Mouse (Mus musculus) olfactory bulb, adult 2 months (tissue): ENCODE data around the gene Mgat4a. TPM values are rescaled to one million over a fixed set of nuclear protein-coding genes. Genes with fewer than 3 reads are reported as not detected.
"Not testable (repeated sequence)": the region's sequence is repeated elsewhere in the genome, so short reads cannot be mapped to it uniquely, and the experiment has no call there.

Experiments
- H3K27ac ChIP-seq: fragments of 200-500 bp; 2 replicates; pipeline ENCODE4 v1.5.1; 2012; ENCODE audit warnings: low read depth, low read length; ENCODE audit not compliant: insufficient read depth
- H3K4me1 ChIP-seq: fragments of 200-500 bp; 2 replicates; pipeline ENCODE4 v1.6.1; 2012; ENCODE audit warnings: low read length; ENCODE audit not compliant: control insufficient read depth, insufficient read depth
- H3K4me3 ChIP-seq: fragments of 200-500 bp; 2 replicates; pipeline ENCODE4 v1.5.1; 2012; ENCODE audit warnings: mild to moderate bottlenecking, low read depth, low read length, moderate library complexity; ENCODE audit not compliant: insufficient read depth
- CTCF ChIP-seq: fragments of 200-500 bp; IDR thresholded peaks from 2 replicates; pipeline ENCODE4 v1.5.1; 2012; ENCODE audit warnings: low read depth, mild to moderate bottlenecking, low read length, moderate library complexity; ENCODE audit not compliant: insufficient read depth
- POLR2A ChIP-seq: fragments of 200-500 bp; IDR thresholded peaks from 2 replicates; pipeline ENCODE4 v1.6.1; 2012; ENCODE audit warnings: mild to moderate bottlenecking, low read depth, low read length, moderate library complexity; ENCODE audit not compliant: insufficient read depth
- WGBS: fragments of 180-500 bp; shearing (Covaris S2); methylation state at CpG from one replicate; pipeline ENCODE4 v1.1.7; 2018; 5-methylcytosine and 5-hydroxymethylcytosine counted together
- polyA plus RNA-seq: library from polyadenylated mRNA; stranded (reverse); fragments of >200 nt; gene quantifications from 2 replicates; pipeline ENCODE4 v1.2.4, GENCODE M21; 2012; ENCODE audit warnings: low replicate concordance; ENCODE audit not compliant: missing spikeins, insufficient read depth, insufficient read length

Gene Mgat4a
- polyA plus RNA-seq, 1 experiment = not detected

GRCm38 (mm10) chr1:37503656-37504055 is 37.2 kb downstream of the Mgat4a start:
- TF ChIP-seq CTCF = no peak
- no peak for TF ChIP-seq POLR2A
- 73% methylated on average over 4 of the region's 4 CpGs for WGBS
- Histone ChIP-seq H3K4me1 (peaks cover 9% of the 10 kb centered on the region), H3K27ac (no peak overlapping the region), H3K4me3 (no peak overlapping the region)

- 73% methylated on average over 9 of the region's 9 CpGs for WGBS
- Histone ChIP-seq H3K4me1 (peaks cover 9% of the 10 kb centered on the region), H3K27ac (no peak overlapping the region)
Measured at GRCm38 (mm10) chr1:37502354-37502753, 38.5 kb downstream of the Mgat4a start.

DNA sequence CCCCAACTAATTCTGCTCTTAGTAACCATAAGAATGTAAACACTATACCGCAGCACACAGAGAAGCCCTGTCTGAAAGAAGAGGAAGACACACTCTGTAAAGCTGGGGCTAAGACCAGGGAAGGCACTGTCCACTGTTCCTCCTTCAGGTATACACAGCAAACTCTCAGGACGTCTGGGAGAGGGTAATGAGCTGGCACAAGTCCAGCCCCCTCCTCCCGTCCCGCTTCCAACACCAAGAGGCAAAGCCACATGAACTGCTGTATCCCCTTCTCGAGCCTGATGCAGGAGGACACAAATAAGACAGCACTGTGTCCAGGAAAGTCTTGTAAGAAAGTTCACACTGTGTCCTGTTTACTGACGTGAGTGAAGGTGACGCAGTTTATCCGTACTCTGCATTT is 40.1 kb downstream of the Mgat4a start:
- TF ChIP-seq POLR2A (no peak), CTCF (no peak)
- H3K4me3 ChIP-seq = no peak overlapping the region
- peaks cover 11% of the 10 kb centered on the region for H3K4me1 ChIP-seq
- no peak overlapping the region for H3K27ac ChIP-seq
- WGBS = 66% methylated on average over 8 of the region's 8 CpGs

More at GRCm38 (mm10) chr1:37502354-37502753, 38.5 kb downstream of the Mgat4a start:
- TF ChIP-seq CTCF = no peak
- no peak for TF ChIP-seq POLR2A
- H3K4me3 ChIP-seq = no peak overlapping the region

DNA sequence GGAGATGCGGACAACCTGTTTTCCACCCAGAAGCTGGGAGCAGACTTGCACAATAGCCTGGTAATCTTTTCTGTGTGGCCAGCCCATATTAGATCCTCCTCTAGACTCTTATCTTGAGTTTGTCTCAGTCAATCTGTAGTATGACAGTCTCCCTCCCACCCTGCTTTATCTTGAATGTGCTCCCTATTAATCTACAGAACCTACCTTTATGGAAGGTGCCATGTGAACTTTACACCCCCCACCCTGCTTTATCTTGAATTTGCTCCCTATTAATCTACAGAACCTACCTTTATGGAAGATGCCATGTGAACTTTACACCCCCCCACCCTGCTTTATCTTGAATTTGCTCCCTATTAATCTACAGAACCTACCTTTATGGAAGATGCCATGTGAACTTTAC is 41.4 kb downstream of the Mgat4a start:
- not testable (repeated sequence) for H3K4me3 ChIP-seq, H3K4me1 ChIP-seq, H3K27ac ChIP-seq
- WGBS = 100% methylated on average over 1 of the region's 1 CpGs

- TF ChIP-seq CTCF = no peak
- TF ChIP-seq POLR2A = no peak
- H3K27ac ChIP-seq = no peak overlapping the region
- H3K4me3 ChIP-seq = no peak overlapping the region
- H3K4me1 ChIP-seq = peaks cover 6% of the 10 kb centered on the region; the same call in 1 of the 2 replicates
- WGBS = 54% methylated on average over 10 of the region's 10 CpGs
Measured at GRCm38 (mm10) chr1:37498911-37499310, 41.9 kb downstream of the Mgat4a start.

GRCm38 (mm10) chr1:37496591-37497280 is 44.1 kb downstream of the Mgat4a start:
- H3K4me1 ChIP-seq = 0 out of 2 replicates have a peak, but pooled peaks cover 4% of the 10 kb centered on the region
- 55% methylated on average over 11 of the region's 11 CpGs for WGBS
- no peak overlapping the region for H3K27ac ChIP-seq
- TF ChIP-seq POLR2A = no peak
- TF ChIP-seq CTCF = no peak
- no peak overlapping the region for H3K4me3 ChIP-seq

- no peak overlapping the region for H3K4me3 ChIP-seq
- 91% methylated on average over 10 of the region's 10 CpGs for WGBS
- H3K27ac ChIP-seq = no peak overlapping the region
- H3K4me1 ChIP-seq = 0 out of 2 replicates have a peak, but pooled peaks cover 3% of the 10 kb centered on the region
- TF ChIP-seq POLR2A (no peak), CTCF (no peak)
Measured at GRCm38 (mm10) chr1:37495698-37496321, 45.0 kb downstream of the Mgat4a start.

GRCm38 (mm10) chr1:37495104-37495503 is 45.7 kb downstream of the Mgat4a start:
- 0 out of 2 replicates have a peak, but pooled peaks cover 2% of the 10 kb centered on the region for H3K4me1 ChIP-seq
- whole genome bisulfite sequencing = 96% methylated on average over 3 of the region's 3 CpGs
- no peak overlapping the region for H3K27ac ChIP-seq
- no peak overlapping the region for H3K4me3 ChIP-seq
- no peak for TF ChIP-seq CTCF
- TF ChIP-seq POLR2A = no peak

- 86% methylated on average over 7 of the region's 7 CpGs for WGBS
- no peak overlapping the region for H3K27ac ChIP-seq
- no peak overlapping the region for H3K4me3 ChIP-seq
- TF ChIP-seq POLR2A (no peak), CTCF (no peak)
- 0 out of 2 replicates have a peak, but pooled peaks cover 2% of the 10 kb centered on the region for H3K4me1 ChIP-seq
Measured at GRCm38 (mm10) chr1:37491672-37492071, 49.1 kb downstream of the Mgat4a start.

GRCm38 (mm10) chr1:37490691-37491212 is 50.1 kb downstream of the Mgat4a start:
- WGBS = 93% methylated on average over 5 of the region's 5 CpGs
- no peak overlapping the region for H3K27ac ChIP-seq
- H3K4me3 ChIP-seq = no peak overlapping the region

More at GRCm38 (mm10) chr1:37490691-37491212, 50.1 kb downstream of the Mgat4a start:
- no peaks in the 10 kb centered on the region for H3K4me1 ChIP-seq
- TF ChIP-seq CTCF (no peak), POLR2A (no peak)
